Mouse (Mus musculus) forebrain, embryonic 13.5 days (tissue): ENCODE measurements around the gene Carm1. TPM values are rescaled to one million over a fixed set of nuclear protein-coding genes. Genes with fewer than 3 reads are reported as not detected.

Source experiments
- ATAC-seq: fragments of 200-750 bp; cut with Nextera tagmentation; 2 replicates; pipeline ENCODE4 v1.8.0; 2017
- H3K27ac ChIP-seq: fragments of 300-500 bp; sonication (generic); 2 replicates; pipeline ENCODE4 v1.5.1; 2015; ENCODE audit warnings: inconsistent platforms, mild to moderate bottlenecking, moderate library complexity
- H3K27me3 ChIP-seq: fragments of 300-500 bp; sonication (generic); 2 replicates; pipeline ENCODE4 v1.6.1; 2015; ENCODE audit warnings: mild to moderate bottlenecking, inconsistent platforms
- H3K36me3 ChIP-seq: fragments of 300-500 bp; sonication (generic); 2 replicates; pipeline ENCODE4 v1.6.1; 2015; ENCODE audit warnings: mild to moderate bottlenecking, inconsistent platforms; ENCODE audit not compliant: poor library complexity, severe bottlenecking
- H3K4me1 ChIP-seq: fragments of 300-500 bp; sonication (generic); 2 replicates; pipeline ENCODE4 v1.6.1; 2015; ENCODE audit warnings: inconsistent platforms
- H3K4me2 ChIP-seq: fragments of 300-500 bp; sonication (generic); 2 replicates; pipeline ENCODE4 v1.6.1; 2015; ENCODE audit warnings: inconsistent platforms, mild to moderate bottlenecking, moderate library complexity
- H3K4me3 ChIP-seq: fragments of 300-500 bp; sonication (generic); 2 replicates; pipeline ENCODE4 v1.5.1; 2015; ENCODE audit warnings: mild to moderate bottlenecking, inconsistent platforms
- H3K9ac ChIP-seq: fragments of 300-500 bp; sonication (generic); 2 replicates; pipeline ENCODE4 v1.6.1; 2015; ENCODE audit warnings: mild to moderate bottlenecking, inconsistent platforms
- H3K9me3 ChIP-seq: fragments of 300-500 bp; sonication (generic); replicated peaks from 2 replicates; pipeline ENCODE4 v1.6.1; 2016; ENCODE audit warnings: inconsistent platforms
- WGBS: fragments of 180-500 bp; shearing (Covaris S2); methylation state at CpG from one replicate; pipeline ENCODE4 v1.1.7; 2015; 5-methylcytosine and 5-hydroxymethylcytosine counted together
- polyA plus RNA-seq: library from polyadenylated mRNA; unstranded; fragments of >200 nt; fragmentation: Nextera tagmentation; extraction: Ambion mirVana; gene quantifications from 2 replicates; pipeline ENCODE4 v1.2.1, GENCODE M21; 2015

Carm1 gene
- polyA plus RNA-seq, 1 experiment from 2014 or later: 28.5 TPM

GRCm38 (mm10) chr9:21564420-21564819 is 17.7 kb downstream of the Carm1 start:
- 85% methylated on average over 1 of the region's 1 CpGs for WGBS
- Histone ChIP-seq H3K4me3 (no peak overlapping the region), H3K27me3 (no peaks in the 10 kb centered on the region), H3K27ac (no peak overlapping the region), H3K4me2 (no peak overlapping the region), H3K4me1 (no peaks in the 10 kb centered on the region), H3K9me3 (no peaks in the 10 kb centered on the region), H3K36me3 (peaks cover 21% of the 10 kb centered on the region), H3K9ac (no peak overlapping the region)
- ATAC-seq: no peak

GRCm38 (mm10) chr9:21565004-21565586 is 18.4 kb downstream of the Carm1 start:
- no peak overlapping the region for H3K27ac ChIP-seq
- no peak overlapping the region for H3K4me2 ChIP-seq
- no peak overlapping the region for H3K9ac ChIP-seq
- no peak overlapping the region for H3K4me3 ChIP-seq
- H3K36me3 ChIP-seq: peaks cover 27% of the 10 kb centered on the region
- H3K27me3 ChIP-seq: no peaks in the 10 kb centered on the region
- ATAC-seq: no peak
- WGBS: 91% methylated on average over 4 of the region's 4 CpGs
- no peaks in the 10 kb centered on the region for H3K9me3 ChIP-seq
- H3K4me1 ChIP-seq: no peaks in the 10 kb centered on the region

GRCm38 (mm10) chr9:21566538-21566937 is 19.8 kb downstream of the Carm1 start:
- no peak overlapping the region for H3K9ac ChIP-seq
- H3K4me2 ChIP-seq: no peak overlapping the region
- no peak for ATAC-seq
- H3K36me3 ChIP-seq: peaks cover 39% of the 10 kb centered on the region
- no peaks in the 10 kb centered on the region for H3K27me3 ChIP-seq
- H3K27ac ChIP-seq: no peak overlapping the region
- 85% methylated on average over 1 of the region's 1 CpGs for WGBS
- H3K4me1 ChIP-seq: no peaks in the 10 kb centered on the region
- no peaks in the 10 kb centered on the region for H3K9me3 ChIP-seq
- H3K4me3 ChIP-seq: no peak overlapping the region

GRCm38 (mm10) chr9:21567051-21567450 is 20.4 kb downstream of the Carm1 start:
- Histone ChIP-seq H3K4me1 (no peaks in the 10 kb centered on the region), H3K9ac (no peak overlapping the region), H3K27ac (no peak overlapping the region), H3K4me3 (no peak overlapping the region), H3K4me2 (no peak overlapping the region), H3K27me3 (no peaks in the 10 kb centered on the region), H3K9me3 (no peaks in the 10 kb centered on the region), H3K36me3 (peaks cover 41% of the 10 kb centered on the region)
- ATAC-seq: no peak
- 88% methylated on average over 2 of the region's 2 CpGs for WGBS

GRCm38 (mm10) chr9:21568657-21569255 is 22.1 kb downstream of the Carm1 start:
- H3K27me3 ChIP-seq: no peaks in the 10 kb centered on the region
- WGBS: 92% methylated on average over 8 of the region's 8 CpGs
- ATAC-seq: no peak
- no peaks in the 10 kb centered on the region for H3K9me3 ChIP-seq
- H3K4me1 ChIP-seq: no peaks in the 10 kb centered on the region
- no peak overlapping the region for H3K9ac ChIP-seq
- no peak overlapping the region for H3K27ac ChIP-seq
- peaks cover 52% of the 10 kb centered on the region for H3K36me3 ChIP-seq
- no peak overlapping the region for H3K4me2 ChIP-seq
- no peak overlapping the region for H3K4me3 ChIP-seq

- H3K4me1 ChIP-seq: no peaks in the 10 kb centered on the region
- no peaks in the 10 kb centered on the region for H3K9me3 ChIP-seq
- H3K27ac ChIP-seq: no peak overlapping the region
- H3K27me3 ChIP-seq: no peaks in the 10 kb centered on the region
- no peak overlapping the region for H3K4me2 ChIP-seq
- H3K9ac ChIP-seq: no peak overlapping the region
- no peak for ATAC-seq
- H3K36me3 ChIP-seq: peaks cover 91% of the 10 kb centered on the region
- H3K4me3 ChIP-seq: no peak overlapping the region
- WGBS: 96% methylated on average over 8 of the region's 8 CpGs
Observed at GRCm38 (mm10) chr9:21574012-21574801, 27.5 kb downstream of the Carm1 start.

- WGBS: 96% methylated on average over 10 of the region's 10 CpGs
- H3K4me3 ChIP-seq: no peak overlapping the region
- H3K27ac ChIP-seq: no peak overlapping the region
- H3K9ac ChIP-seq: no peak overlapping the region
- no peaks in the 10 kb centered on the region for H3K27me3 ChIP-seq
- H3K4me1 ChIP-seq: no peaks in the 10 kb centered on the region
- peaks cover 91% of the 10 kb centered on the region for H3K36me3 ChIP-seq
- ATAC-seq: no peak
- H3K4me2 ChIP-seq: no peak overlapping the region
- no peaks in the 10 kb centered on the region for H3K9me3 ChIP-seq
Observed at GRCm38 (mm10) chr9:21575253-21575652, 28.6 kb downstream of the Carm1 start.

- Histone ChIP-seq H3K27ac (no peak overlapping the region), H3K4me3 (no peak overlapping the region), H3K27me3 (no peaks in the 10 kb centered on the region), H3K36me3 (peaks cover 91% of the 10 kb centered on the region), H3K9ac (no peak overlapping the region), H3K9me3 (no peaks in the 10 kb centered on the region), H3K4me2 (no peak overlapping the region), H3K4me1 (no peaks in the 10 kb centered on the region)
- ATAC-seq: no peak
- 95% methylated on average over 1 of the region's 1 CpGs for WGBS
Observed at GRCm38 (mm10) chr9:21576286-21576685, 29.6 kb downstream of the Carm1 start.

- H3K9ac ChIP-seq: no peak overlapping the region
- no peak overlapping the region for H3K4me2 ChIP-seq
- whole genome bisulfite sequencing: 68% methylated on average over 3 of the region's 3 CpGs
- no peaks in the 10 kb centered on the region for H3K9me3 ChIP-seq
- H3K4me1 ChIP-seq: no peaks in the 10 kb centered on the region
- no peak overlapping the region for H3K27ac ChIP-seq
- no peak for ATAC-seq
- H3K27me3 ChIP-seq: no peaks in the 10 kb centered on the region
- H3K36me3 ChIP-seq: peaks cover 91% of the 10 kb centered on the region
- no peak overlapping the region for H3K4me3 ChIP-seq
Observed at GRCm38 (mm10) chr9:21578226-21578625, 31.5 kb downstream of the Carm1 start.

GRCm38 (mm10) chr9:21585401-21585800 is 38.7 kb downstream of the Carm1 start:
- Histone ChIP-seq H3K9ac (no peak overlapping the region), H3K9me3 (no peaks in the 10 kb centered on the region), H3K27ac (no peak overlapping the region), H3K4me3 (no peak overlapping the region), H3K4me2 (no peak overlapping the region), H3K36me3 (peaks cover 98% of the 10 kb centered on the region), H3K4me1 (no peaks in the 10 kb centered on the region), H3K27me3 (no peaks in the 10 kb centered on the region)
- no peak for ATAC-seq
- 95% methylated on average over 1 of the region's 1 CpGs for WGBS

GRCm38 (mm10) chr9:21587678-21588349 is 41.1 kb downstream of the Carm1 start:
- Histone ChIP-seq H3K27me3 (no peaks in the 10 kb centered on the region), H3K4me1 (peaks cover 13% of the 10 kb centered on the region), H3K4me2 (no peak overlapping the region), H3K9ac (no peak overlapping the region), H3K4me3 (no peak overlapping the region), H3K9me3 (no peaks in the 10 kb centered on the region), H3K27ac (no peak overlapping the region), H3K36me3 (peaks cover 84% of the 10 kb centered on the region)
- no peak for ATAC-seq
- 89% methylated on average over 23 of the region's 23 CpGs for WGBS

- 89% methylated on average over 8 of the region's 8 CpGs for WGBS
- H3K9ac ChIP-seq: no peak overlapping the region
- peaks cover 78% of the 10 kb centered on the region for H3K36me3 ChIP-seq
- H3K4me3 ChIP-seq: no peak overlapping the region
- no peak overlapping the region for H3K4me2 ChIP-seq
- no peak for ATAC-seq
- H3K9me3 ChIP-seq: no peaks in the 10 kb centered on the region
- H3K27me3 ChIP-seq: no peaks in the 10 kb centered on the region
- H3K4me1 ChIP-seq: peaks cover 14% of the 10 kb centered on the region
- H3K27ac ChIP-seq: no peak overlapping the region
Observed at GRCm38 (mm10) chr9:21588350-21588749, 41.7 kb downstream of the Carm1 start.
